Mouse (Mus musculus) B cell, adult 67 days (primary cell): ENCODE data around the gene Prickle4. TPM values are rescaled to one million over a fixed set of nuclear protein-coding genes. Genes with fewer than 3 reads are reported as not detected.

Experiments
- total RNA-seq, 2 experiments: library from RNA; stranded (reverse); gene quantifications; 4 replicates each; pipeline ENCODE4 v1.2.4; 2023

Gene Prickle4
- total RNA-seq: not detected

GRCm38 (mm10) chr17:47694503-47695336, at the start of gene Prickle4:
Gene Prickle4 (minus strand): TSS chr17:47694736.

DNA sequence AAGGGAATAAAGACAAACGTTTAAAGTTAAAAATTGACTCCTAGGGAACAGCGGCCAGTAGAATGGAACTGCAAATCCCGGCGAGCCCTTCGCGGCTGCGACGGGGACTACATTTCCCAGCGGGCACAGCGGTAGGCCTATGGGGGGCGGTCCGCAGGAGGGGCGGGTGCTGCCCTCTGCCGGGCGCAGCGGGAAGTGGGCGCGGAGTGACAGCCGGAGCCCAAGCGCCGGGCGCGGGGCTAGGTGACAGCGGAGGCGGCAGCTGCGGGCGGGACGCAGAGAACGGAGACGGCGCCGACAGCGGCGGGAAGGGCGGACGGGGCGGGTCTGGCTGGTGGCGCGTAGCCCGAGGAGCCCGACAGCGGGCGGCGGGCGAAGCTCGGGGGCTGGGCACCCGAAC, 42.3 kb upstream of the Prickle4 start, which contains the start of gene Tfeb:
Gene Tfeb (plus strand): TSS at position 175 of the 400 bp plus-strand sequence.

DNA sequence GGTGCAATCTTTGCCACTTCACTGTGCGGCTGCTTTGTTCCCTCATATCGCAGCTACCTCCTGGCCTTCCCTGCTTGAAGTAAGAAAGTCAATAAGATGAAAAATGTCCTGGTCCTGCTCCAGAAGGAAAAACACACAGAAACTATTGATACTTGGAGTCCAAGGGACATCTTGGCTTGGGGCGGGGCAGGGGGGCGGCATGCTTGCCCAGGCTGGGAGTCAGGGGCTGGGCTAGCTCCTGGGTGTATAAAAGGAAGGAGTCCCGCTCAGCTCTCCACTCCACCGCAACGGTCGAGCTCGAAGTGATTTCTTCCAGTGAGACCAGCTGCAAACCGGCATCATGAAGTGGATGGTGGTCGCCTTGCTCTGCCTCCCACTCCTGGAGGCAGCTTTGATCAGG, 32.0 kb upstream of the Prickle4 start, which contains the start of gene Pgc:
Gene Pgc (plus strand): TSS at position 277 of the 400 bp plus-strand sequence.

DNA sequence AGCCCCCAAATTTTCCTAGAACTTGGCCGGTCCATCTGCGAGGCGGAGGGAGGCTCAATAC, 264 bp downstream of the Prickle4 start, which contains the start of gene Gm21981:
Gene Gm21981 (minus strand): TSS at position 14 of the 61 bp plus-strand sequence.

GRCm38 (mm10) chr17:47688608-47689575, 5.6 kb downstream of the Prickle4 start, which contains the start of gene Frs3:
Gene Frs3 (plus strand): TSS chr17:47689030.

GRCm38 (mm10) chr17:47688344-47688607, 6.3 kb downstream of the Prickle4 start, which contains the start of gene Tomm6:
Gene Tomm6 (minus strand): TSS chr17:47688386.

Other genes with a start within 250 kb of the Prickle4 start
- gene Taf8, start 192.4 kb downstream of the Prickle4 start, total RNA-seq: 10 to 100 TPM; 61.4 to 65.7 TPM
- gene Ccnd3, start 189.7 kb downstream of the Prickle4 start, total RNA-seq: 100 to 1,000 TPM; 151 to 249 TPM
- gene Bysl, start 83.2 kb downstream of the Prickle4 start, total RNA-seq: 10 to 100 TPM; 11.5 to 12.2 TPM
- 10 to 100 TPM; 53.3 to 77.0 TPM for gene Med20, start 83.2 kb downstream of the Prickle4 start, total RNA-seq
- gene Gm20517, start 83.1 kb downstream of the Prickle4 start, total RNA-seq: 1 to 10 TPM; 2.4 to 3.5 TPM
- gene Usp49, start 64.0 kb downstream of the Prickle4 start, total RNA-seq: 1 to 10 TPM; 5.7 to 6.7 TPM
- 100 to 1,000 TPM; 148 to 154 TPM for gene Tomm6, start 6.3 kb downstream of the Prickle4 start, total RNA-seq
- 1 to 10 TPM; 4.2 to 5.4 TPM for gene Frs3, start 5.7 kb downstream of the Prickle4 start, total RNA-seq
- not detected for gene Gm21981, start 281 bp downstream of the Prickle4 start, total RNA-seq
- gene Pgc, start 32.1 kb upstream of the Prickle4 start, total RNA-seq: not detected
- gene Tfeb, start 42.3 kb upstream of the Prickle4 start, total RNA-seq: 100 to 1,000 TPM; 172 to 178 TPM
- gene Mdfi, start 140.0 kb upstream of the Prickle4 start, total RNA-seq: not detected
- gene Foxp4, start 229.9 kb upstream of the Prickle4 start, total RNA-seq: 100 to 1,000 TPM in 1 of 2 experiments, 10 to 100 TPM in 1; 94.3 to 103 TPM